Mouse (Mus musculus) cerebellum, adult 9-10 months (tissue): ENCODE measurements at regions not wholly inside any gene's neighbourhood (a gene's known extent, or its start where the extent isn't known, plus 50 kb on each side); places are given as distances from the start of the nearest gene placed in this dataset.

Experiments used
- DNase-seq: peaks from one replicate; pipeline ENCODE4 v3.0.0; 2022

DNA sequence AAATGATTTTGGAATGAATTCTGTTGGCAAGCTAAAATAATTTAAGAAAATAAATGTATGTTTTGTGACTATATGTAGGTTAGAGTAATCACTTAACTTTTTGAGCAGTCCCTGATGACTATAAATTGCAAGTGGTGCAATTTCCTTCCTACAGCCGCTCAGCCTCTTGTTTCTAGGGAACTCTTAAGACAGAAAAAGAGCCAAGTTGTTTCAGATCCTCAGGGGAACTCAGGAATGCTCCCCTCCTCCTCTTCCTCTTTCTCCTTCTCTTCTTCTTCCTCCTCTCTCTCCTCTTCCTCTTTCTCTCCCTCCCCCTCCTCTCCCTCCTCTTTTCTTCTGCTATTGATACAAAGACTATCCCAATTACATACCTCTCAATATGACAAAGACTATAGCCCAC is 141.4 kb upstream of the Krr1 start:
- DNase-seq: no peak

DNA sequence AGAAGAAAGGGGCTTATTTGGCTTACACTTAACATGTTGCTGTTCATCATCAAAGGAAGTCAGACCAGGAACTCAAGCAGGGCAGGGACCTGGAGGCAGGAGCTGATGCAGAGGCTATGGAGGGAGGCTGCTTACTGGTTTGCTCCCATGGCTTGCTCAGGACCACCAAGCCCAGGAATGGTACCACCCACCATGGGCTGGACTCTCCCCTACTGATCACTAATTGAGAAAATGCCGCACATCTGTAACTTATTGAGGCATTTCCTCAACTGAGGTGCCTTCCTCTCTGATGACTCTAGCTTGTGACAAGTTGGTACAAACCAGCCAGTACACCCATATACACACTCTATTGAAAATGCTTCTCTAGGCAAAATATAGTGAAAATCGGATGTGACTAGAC is 138.9 kb upstream of the Krr1 start:
- no peak for DNase-seq

DNA sequence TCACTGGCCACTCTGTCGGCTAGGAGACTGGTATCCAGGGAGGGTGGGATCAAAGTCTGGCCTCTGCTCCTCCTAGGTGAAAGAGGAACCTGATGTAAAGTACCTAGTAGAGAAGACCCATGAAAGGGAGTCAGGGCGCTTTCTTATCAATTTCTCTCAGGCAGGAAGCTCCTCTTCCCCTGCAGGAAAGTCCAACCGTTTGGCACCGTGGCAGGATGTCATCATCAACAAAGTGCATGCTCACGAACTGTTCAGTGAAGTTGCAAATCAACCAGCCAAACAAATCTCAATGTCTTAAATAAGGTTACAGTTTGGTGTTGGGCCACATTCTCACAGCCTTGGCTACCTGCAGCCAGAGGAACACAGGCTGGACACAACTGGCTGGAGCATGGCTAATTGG is 138.2 kb upstream of the Krr1 start:
- no peak for DNase-seq

DNA sequence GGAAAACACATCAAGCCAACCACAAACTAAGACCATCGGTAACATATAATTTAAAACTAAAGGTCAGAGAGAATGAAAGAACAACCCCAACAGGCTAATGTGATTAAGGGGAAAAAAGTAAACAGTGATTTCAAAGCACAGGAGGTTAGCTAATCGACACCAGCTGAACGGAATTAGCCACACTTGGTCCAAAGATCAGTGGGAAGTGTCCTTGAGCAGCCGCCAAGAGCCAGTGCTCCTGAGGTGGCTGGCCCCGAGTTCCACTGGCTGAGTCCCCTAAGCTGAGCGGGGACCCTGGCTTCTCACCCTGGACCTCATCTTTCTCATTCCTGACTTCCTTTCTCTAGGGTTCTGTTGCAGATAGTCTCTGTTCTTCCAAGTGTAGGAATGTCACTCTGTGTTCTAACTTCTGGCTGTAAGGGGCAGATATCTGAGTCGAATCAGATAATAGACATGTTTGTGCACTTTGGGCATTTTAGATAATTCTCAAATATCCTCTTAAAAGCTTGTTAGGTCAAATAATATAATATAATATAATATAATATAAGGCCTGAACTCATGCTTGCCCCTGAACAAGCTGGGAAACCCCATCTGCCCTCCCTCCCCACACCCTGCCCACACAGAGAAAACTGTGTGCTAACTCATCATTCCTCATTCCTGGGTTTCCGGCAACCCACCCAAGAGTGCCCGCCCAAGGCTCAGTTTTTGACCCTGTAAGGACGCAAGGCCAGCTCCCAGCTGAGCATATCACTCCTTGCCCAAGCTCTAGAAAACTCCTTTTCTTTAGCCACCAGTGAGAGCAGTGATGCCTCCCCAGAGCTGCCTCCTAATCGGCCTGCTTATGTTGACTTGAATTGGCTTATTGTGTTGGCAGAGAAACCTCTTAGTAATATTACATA is 137.3 kb upstream of the Krr1 start:
- DNase-seq: no peak

DNA sequence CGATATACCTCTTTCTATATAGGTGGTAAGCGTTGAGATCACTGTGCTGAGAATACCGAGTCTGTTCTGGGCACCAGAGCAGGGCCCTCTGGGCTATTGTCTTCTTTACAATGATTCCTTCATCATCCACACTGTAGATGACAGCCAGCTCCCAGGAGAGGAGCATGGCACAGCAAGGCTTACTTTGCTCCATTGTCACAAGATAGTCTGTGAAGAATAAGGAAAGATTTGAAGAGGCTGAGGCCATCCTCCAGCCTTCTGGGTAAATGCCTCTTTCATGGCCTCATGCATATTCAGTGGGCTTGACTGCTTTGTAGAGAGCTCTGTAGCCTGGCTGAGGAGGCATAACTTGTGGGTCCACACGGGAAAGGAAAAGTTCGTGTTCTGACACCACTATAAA is 136.3 kb upstream of the Krr1 start:
- DNase-seq: no peak

DNA sequence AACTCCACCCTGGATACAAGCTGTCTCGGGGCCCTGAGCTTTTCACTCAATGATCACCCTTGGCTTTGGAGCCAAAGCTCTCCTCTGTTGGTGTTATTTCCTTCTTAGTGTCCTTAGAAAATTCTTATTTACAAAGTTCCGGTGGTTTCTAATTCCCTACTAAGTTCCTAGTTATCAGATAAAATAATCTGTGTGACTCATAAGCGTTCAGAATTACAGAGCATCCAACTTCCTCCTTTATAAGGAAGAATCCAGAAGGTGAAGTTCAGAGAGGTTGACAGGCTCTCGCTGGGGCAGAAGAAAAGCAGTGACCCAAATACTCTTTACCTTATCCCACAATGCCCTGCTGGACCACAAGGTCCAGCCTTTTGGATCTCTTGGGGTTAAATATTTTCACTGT is 135.7 kb upstream of the Krr1 start:
- DNase-seq: no peak

DNA sequence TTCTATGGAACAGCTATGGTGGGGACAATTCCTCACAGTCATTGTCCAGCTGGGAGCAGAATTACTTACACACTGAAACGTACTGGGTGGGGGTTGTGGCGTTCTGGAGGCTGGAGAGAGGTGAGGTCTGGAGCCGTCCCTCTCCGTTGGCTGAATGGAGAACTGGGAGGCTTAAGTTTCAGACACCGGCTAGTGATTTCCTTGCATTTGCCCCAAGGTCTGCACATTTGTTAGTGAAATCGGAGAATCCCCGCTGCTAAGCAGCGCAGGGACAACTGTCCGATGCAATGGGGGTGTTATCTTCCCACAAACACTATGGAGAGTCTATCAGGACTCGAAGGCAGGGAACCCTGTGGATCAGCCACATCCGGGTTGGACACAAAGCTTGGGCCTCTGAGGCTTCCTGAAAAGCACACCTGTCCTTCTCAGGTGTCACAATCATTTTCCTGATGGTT is 130.1 kb upstream of the Krr1 start:
- no peak for DNase-seq

DNA sequence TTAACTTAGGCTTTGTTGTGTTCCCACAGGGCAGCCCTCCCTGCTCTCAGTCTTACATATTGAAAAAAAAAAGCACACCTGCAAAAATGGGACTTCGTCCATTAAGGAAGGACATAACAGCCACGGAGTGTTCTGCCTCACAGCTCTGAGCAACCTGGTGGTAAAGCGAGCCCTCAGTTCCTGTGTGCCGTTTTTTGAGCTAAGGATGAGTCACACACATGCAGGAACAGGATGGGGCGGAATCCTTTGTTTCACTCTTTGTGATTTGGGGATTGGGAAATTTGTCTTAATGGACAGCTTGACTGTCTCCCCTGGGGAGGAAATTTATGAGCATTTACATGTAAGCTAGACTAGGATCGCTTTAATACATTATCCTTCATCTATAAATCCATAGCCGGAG is 129.6 kb upstream of the Krr1 start:
- DNase-seq: no peak

DNA sequence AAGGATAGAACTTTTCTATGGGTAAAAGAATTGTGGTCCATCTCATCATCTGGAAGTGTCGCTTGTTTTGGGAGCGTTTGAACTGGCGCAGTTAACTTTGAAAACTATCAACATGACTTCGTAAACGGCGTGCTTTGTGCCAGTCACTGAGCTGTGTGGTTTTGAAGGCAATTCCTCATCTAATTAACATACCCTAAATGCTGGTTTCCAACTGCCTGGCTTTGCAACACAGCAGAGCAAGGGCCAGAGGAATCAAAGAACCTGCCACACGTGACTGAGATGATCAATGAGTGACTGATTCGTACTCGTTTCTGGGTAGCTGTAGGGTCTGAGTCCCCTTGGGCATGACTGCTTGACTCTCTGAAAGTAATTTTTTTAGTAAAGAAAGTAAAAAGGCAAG is 129.2 kb upstream of the Krr1 start:
- no peak for DNase-seq

DNA sequence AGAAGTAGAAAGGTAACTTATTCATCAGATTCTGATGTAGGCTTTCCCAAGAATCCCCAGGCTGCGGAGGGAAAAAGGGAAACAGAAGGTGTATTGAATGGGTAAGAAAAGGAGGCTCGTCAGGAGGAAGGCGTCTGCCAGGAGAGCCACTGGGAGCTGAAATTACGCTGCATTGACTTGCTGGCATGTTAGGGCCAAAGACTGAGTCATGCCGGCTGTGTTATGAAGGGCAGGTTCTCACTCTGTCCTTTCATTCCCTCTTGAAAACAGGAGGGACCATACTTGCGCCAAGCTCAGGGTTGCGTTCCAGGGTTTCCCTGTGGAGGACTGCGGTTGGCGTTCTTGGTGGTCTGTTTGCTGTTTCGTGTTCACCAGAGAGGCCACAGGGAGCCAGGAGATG is 128.3 kb upstream of the Krr1 start:
- DNase-seq: peak; percentile 21

DNA sequence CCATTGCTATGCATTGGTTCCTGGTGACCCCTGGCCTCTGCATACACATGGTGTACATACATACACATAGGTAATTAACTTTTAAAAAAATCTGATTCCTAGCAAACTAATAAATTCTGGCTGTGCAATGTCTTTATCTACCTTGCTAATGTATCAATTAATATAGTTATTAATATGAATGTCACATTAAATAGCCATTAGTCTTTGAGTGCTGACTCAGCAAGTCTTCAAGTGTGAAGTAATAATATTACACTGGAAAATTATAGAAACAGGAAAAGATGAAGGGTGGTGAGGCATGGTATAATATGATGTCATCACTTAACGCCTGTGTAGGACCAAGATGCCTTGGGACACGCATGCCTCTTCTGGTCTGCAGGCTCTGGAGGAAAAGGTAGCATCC is 126.5 kb upstream of the Krr1 start:
- DNase-seq: no peak

DNA sequence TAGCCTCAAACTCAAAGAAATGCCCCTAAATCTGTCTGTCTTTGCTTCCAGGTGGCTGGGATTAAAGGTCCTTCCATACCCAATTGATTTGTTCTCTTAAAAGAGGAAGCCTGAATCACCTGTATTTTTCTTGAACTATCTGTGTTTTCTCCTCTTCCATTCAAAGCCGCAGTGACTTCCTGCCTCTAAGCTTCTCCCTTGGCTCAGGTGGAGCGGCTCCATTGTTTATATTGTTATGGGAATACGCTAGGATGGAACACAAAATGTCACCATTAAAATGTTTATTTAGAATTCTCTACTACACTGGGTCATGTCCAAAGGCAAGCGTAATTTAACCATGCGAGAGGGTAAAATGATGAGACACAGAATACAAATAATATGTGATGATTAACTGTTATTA is 118.2 kb upstream of the Krr1 start:
- no peak for DNase-seq

DNA sequence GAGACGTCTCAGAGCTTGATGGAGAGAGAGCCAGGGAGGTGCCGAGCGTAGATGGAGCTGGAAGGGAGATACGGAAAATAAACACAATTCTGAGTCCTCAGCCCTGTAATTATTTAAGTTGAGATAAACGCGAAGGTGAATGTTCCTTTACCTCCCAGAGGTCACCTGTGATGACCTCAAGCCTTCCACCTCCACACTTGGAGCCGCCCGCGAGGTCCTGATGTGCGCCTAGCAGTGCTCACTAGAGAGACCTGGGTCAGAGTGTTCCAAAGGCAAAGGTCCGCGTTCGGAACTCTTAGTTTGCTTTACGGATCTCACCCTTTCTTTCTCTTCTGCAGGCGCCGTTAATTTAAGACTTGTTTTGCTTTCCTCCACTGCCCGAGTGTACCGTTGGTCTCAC is 117.0 kb upstream of the Krr1 start:
- DNase-seq: no peak

DNA sequence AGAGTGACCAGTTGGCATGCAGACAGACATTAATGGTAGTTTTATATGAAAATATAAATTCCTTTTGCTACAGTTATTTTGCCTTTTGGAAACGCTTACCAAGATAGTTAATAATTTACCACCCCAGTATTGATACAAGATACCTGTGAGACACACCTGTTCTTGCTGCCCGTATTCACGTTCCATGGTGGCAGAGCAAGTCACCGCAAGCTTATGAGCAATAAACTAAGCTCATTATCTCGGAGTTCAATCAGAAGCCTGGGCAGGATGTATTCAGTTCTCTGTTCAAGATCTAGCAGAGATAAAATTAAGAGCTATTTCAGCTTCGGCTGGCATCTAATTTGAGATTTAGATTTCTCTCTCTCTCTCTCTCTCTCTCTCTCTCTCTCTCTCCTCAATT is 114.1 kb upstream of the Krr1 start:
- DNase-seq: no peak

DNA sequence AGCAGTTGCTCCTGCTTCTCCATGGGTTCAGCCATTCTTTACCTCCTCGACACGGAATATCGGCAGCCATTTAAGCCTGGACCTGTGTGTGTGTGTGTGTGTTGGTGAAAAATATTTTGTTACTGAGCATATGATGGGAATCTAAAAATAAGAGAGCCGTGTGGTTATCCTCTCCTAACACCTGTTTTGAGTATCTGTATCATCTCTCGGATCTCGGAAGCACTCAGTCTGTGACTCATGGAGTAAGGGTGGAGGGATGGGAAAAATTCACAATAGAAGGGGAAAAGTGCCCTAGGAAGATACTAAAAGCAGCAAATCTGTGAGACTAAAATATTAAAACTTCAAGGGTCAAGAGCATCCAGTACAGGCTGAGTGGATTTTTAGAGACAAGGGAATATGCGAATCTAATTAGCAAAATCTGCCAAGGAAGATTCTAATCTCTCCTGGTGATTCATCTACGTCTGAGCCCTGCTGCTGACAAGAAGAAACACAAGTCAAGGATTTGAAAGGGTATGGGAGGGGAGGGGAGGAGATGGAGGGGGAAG is 107.1 kb upstream of the Krr1 start:
- DNase-seq: no peak

DNA sequence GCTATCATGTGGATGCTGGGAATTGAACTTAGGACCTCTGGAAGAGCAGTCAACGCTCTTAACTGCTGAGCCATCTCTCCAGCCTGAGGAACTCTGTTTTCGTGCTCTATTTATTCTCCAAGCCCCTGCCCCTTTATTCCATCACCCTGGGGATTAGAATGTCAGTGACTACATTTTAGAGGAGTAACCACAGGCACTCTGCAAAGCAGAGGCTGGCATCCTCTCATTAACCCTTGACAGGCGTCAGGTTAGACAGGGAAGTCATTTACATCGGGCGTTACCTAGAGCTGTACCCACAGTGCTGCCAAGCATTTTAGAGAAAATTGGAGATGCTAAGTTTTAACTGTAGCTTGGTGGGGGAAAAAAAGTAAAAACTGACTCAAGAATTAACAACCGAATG is 105.4 kb upstream of the Krr1 start:
- no peak for DNase-seq

DNA sequence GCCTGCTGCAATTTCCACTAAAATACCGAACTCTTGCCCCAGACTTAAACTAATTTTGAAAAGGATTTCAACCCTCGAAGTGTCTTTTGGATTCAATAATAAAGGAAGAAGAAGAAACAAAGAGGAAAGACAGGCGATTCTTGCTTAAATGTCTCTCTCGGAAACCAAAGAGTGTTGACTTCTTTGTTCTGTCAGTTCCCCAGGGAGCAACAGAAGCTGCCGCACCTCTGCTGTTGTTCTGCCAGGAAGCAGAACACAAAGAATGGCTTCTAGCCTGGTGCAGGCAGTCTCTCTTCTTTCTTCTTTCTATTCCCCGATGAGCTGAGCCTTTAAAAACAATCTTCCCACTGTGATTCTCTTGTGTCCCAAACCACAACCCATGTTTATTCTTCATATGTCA is 104.9 kb upstream of the Krr1 start:
- DNase-seq: no peak

DNA sequence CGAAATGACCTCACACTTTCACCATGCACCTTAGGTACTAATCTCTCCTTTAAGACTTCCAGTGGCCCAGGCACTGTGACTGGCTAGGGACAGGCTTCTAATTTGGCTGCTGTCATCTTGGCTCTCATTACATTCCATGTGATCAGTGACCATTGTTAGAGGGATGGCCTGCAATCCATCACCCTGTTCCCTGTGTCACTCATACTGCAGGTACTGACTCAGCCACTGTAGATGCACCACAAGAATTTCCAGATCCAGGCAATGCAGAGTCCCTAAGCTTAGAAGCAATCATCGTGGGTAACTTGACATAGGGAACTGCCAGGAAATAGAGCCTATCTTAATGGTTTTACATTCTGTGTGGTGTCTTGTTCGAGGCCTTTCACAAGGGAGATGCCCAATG is 92.1 kb upstream of the Krr1 start:
- no peak for DNase-seq

DNA sequence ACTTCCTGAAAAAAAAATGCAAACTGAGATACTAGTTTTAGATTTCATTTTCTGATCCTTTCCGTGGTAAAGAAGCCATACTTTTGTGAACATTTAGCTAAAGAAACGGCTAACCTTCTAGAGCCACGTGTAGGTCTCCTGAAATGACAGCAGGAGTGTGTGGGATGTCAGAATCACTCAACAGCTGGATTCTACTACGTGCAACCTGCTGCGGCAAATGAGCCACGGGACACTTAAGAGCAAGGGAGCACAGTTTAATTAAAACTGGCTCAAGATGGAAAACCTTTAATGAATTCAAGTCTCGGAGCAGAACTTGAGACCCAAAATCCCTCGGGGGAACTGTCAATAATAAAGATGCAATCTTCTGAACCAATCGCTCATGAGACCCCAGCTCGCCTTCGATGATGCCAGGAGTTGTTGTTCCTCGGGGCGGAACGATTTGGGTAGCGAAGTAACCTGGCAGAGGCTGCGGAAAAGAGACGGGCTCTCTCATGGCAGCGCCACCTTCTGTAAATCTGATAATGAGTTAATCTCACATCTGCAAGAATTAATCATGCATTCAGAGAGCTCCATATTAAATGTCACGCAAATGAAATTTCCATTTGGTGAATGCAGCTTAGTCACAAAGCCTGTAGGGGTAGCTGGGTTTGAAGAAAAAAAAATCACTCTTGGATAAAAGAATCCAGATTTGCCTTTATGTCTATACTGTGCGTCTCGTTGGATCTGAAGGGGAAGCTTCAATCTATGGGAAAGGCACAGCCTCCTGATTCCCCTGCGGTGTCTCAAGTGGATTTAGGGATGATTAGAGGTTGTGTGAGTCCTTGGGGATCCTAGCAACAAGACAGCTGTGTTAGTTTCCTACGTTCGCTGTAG is 90.9 kb upstream of the Krr1 start:
- DNase-seq: no peak

DNA sequence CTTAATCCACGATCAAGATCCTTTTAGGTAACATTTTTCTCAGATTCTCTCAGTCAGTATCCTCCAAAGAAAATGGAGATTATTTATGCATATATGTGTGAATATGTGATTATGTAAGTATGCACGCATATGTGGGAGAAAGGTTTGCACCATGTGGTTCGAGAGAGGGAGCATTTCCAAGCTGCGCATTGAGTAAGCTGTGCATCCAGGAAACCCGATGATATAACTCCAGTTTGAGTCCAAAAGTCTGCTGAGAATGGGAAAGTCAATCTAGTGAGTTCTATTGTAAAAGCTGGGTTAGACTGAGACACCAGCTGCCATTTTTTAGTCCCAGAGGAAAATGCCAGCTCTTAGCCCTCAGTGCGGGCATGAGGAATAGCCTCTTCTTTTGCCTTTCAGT is 89.9 kb upstream of the Krr1 start:
- no peak for DNase-seq

DNA sequence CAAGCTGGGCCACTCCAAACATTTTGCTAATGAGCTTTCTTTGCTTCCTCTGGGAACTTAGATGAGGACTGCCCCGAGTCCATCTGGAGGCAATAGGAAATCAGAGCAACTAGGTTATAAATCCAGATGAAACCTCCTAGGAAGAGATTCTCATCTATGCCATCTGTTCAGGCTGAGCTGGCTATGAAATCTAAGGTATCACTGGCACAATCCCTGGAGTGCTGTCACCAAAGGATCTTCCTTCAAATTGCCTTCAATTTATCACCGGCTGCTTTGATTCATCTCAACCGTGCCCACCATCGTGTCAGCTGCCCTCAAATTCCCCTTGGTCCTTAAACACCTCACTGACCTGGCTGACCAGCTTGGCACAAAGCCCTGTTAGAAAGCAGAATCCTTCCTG is 87.8 kb upstream of the Krr1 start:
- DNase-seq: peak; percentile 31

DNA sequence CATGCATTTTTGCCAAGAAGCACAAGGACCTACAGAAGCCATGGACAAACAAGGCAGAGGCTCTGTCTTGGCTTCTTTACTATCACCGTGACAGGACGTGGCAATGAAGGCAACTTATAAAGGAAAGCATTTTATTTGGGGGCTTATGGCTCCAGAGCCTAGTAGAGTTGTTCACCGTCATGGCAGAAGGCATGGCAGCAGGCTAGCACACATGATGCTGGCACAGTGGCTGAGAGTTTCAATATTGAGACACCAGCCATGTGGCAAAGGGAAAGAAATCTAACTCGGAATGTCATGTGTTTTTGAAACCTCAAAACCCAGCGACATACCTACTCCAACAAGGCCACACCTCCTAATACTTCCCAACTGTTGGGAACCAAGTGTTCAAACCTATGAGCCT is 83.4 kb upstream of the Krr1 start:
- DNase-seq: no peak

DNA sequence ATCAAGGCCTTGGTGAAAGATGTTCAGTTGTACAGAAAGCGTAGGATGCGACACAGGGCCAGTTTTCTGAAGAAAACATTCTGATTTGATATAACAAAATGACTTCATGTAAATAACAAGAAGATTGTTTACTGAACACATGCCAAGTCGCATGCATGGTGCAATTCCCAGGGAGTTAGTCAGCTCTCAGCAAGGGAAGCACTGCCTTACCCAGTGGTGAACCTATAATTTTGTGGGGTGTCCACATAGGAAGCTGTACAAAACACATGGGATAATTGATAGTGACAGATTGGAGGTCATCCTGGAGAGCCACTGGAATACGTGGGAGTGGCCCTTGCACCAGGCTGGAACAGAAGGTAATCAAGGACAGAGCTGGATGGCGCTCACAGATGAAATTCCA is 79.0 kb upstream of the Krr1 start:
- DNase-seq: no peak

DNA sequence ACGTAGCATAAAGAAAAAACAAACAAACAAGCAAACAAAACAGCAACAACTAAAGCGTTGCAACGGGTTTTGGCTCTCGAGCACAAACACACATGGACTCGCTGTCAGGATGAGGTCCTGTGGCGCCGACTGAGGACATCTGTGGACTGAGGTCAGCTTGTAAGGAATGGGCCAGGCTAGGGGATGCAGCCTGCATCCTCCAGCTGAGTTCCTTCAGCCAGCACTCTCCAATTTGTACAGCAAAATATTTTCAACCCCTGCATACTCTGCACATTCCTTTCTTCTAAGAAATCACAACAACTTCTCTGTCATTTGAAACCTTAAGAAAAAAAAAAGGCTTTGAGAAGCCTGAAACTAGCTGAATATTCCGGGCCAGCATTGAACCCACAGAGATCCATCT is 78.5 kb upstream of the Krr1 start:
- DNase-seq: no peak
